In genomic region chr7:139151116-139151515, GRCm38 (mm10) we compare ENCODE assay signal across 8 mouse cellular contexts.
A peak's percentile ranks its signal among the peaks of the same experiment; 100 is the strongest.
DNase-seq lines count a peak whose midpoint lies in the region; ATAC-seq and TF ChIP-seq lines count a peak whose summit lies in the region.

No protein-coding gene starts in this region.

- no peak overlapping the region for H3K4me2 ChIP-seq in liver, postnatal 0 days (ENCODE audit: low read depth, low read length)
- peak overlapping the region; percentile 38 for H3K4me2 ChIP-seq in hindbrain, postnatal 0 days (ENCODE audit: low read depth, low read length)
- peak overlapping the region; percentile 18; the same call in 1 of the 2 replicates for H3K4me2 ChIP-seq in neural tube, embryonic 13.5 days

- no peak overlapping the region for H3K4me3 ChIP-seq in liver, adult 2 months (ENCODE audit: insufficient read depth, low read depth, low read length)
- H3K4me3 ChIP-seq in liver, postnatal 0 days (ENCODE audit: low read depth, low read length): no peak overlapping the region
- no peak overlapping the region for H3K4me3 ChIP-seq in hindbrain, postnatal 0 days (ENCODE audit: low read length)
- H3K4me3 ChIP-seq in neural tube, embryonic 13.5 days: no peak overlapping the region

- no peaks in the 10 kb centered on the region for H3K36me3 ChIP-seq in liver, adult 2 months (ENCODE audit: control insufficient read depth, insufficient read depth, low read length)
- H3K36me3 ChIP-seq in liver, postnatal 0 days (replicated peaks; ENCODE audit: insufficient read depth, low read length): no peaks in the 10 kb centered on the region
- no peaks in the 10 kb centered on the region for H3K36me3 ChIP-seq in hindbrain, postnatal 0 days (ENCODE audit: insufficient read depth, low read length)
- no peaks in the 10 kb centered on the region for H3K36me3 ChIP-seq in neural tube, embryonic 13.5 days

- TF ChIP-seq POLR2A in liver, adult 2 months (IDR thresholded peaks at IDR 0.05; ENCODE audit: extremely low read depth, insufficient read depth, low read length): no peak

- TF ChIP-seq EP300 in liver, postnatal 0 days (IDR thresholded peaks at IDR 0.05; ENCODE audit: low read depth): no peak

- H3K27me3 ChIP-seq in liver, adult 2 months (ENCODE audit: control insufficient read depth, insufficient read depth, low read length): no peaks in the 10 kb centered on the region
- H3K27me3 ChIP-seq in liver, postnatal 0 days (ENCODE audit: insufficient read depth, low read length): no peaks in the 10 kb centered on the region
- H3K27me3 ChIP-seq in hindbrain, postnatal 0 days (ENCODE audit: insufficient read depth, low read length): no peaks in the 10 kb centered on the region
- H3K27me3 ChIP-seq in neural tube, embryonic 13.5 days: no peaks in the 10 kb centered on the region

- DNase-seq in liver, adult 2 months (ENCODE audit: extremely low read depth, low read depth, low spot score): peak; percentile 8
- DNase-seq in liver, postnatal 0 days: no peak
- peak; percentile 61 for DNase-seq in embryo, embryonic 9.5 days (ENCODE audit: extremely low spot score)
- DNase-seq in hindbrain, postnatal 0 days (ENCODE audit: low spot score): peak; percentile 82
- DNase-seq in left cerebral cortex, postnatal 36 days (ENCODE audit: low spot score in 2 of 2): peak; percentile 48 to 49
- no peak for DNase-seq in urinary bladder, adult 18-20 months (ENCODE audit: low spot score in 2 of 2)
- DNase-seq in cerebellum, postnatal 36 days: no peak

- no peaks in the 10 kb centered on the region for H3K79me2 ChIP-seq in liver, adult 2 months (ENCODE audit: control insufficient read depth, insufficient read depth, low read length)

- no peaks in the 10 kb centered on the region; the same call in 1 of the 2 replicates for H3K4me1 ChIP-seq in liver, adult 2 months (ENCODE audit: control insufficient read depth, insufficient read depth, low read length)
- H3K4me1 ChIP-seq in liver, postnatal 0 days (ENCODE audit: insufficient read depth): no peaks in the 10 kb centered on the region
- peaks cover 29% of the 10 kb centered on the region for H3K4me1 ChIP-seq in hindbrain, postnatal 0 days (ENCODE audit: insufficient read depth, low read length)
- peaks cover 46% of the 10 kb centered on the region for H3K4me1 ChIP-seq in neural tube, embryonic 13.5 days (replicated peaks)

- no peak overlapping the region for H3K9ac ChIP-seq in liver, adult 2 months (ENCODE audit: low read depth, low read length)
- H3K9ac ChIP-seq in liver, postnatal 0 days (replicated peaks): no peak overlapping the region
- H3K9ac ChIP-seq in hindbrain, postnatal 0 days (replicated peaks; ENCODE audit: low read length): no peak overlapping the region
- peak overlapping the region; percentile 9; the same call in 1 of the 2 replicates for H3K9ac ChIP-seq in neural tube, embryonic 13.5 days

- no peak for ATAC-seq in liver, postnatal 0 days
- ATAC-seq in hindbrain, postnatal 0 days: peak; percentile 88
- peak; percentile 95 for ATAC-seq in neural tube, embryonic 13.5 days (ENCODE audit: low read depth)

- H3K27ac ChIP-seq in liver, adult 2 months (replicated peaks; ENCODE audit: insufficient read depth, low read depth, low read length): no peak overlapping the region
- no peak overlapping the region for H3K27ac ChIP-seq in liver, postnatal 0 days (ENCODE audit: low read depth)
- H3K27ac ChIP-seq in hindbrain, postnatal 0 days: peak overlapping the region; percentile 41; the same call in 1 of the 2 replicates
- H3K27ac ChIP-seq in neural tube, embryonic 13.5 days (replicated peaks): peak overlapping the region; percentile 62

- H3K9me3 ChIP-seq in liver, postnatal 0 days (ENCODE audit: low read length): no peaks in the 10 kb centered on the region
- no peaks in the 10 kb centered on the region for H3K9me3 ChIP-seq in hindbrain, postnatal 0 days (ENCODE audit: low read length)
- H3K9me3 ChIP-seq in neural tube, embryonic 13.5 days: no peaks in the 10 kb centered on the region

- no peak for TF ChIP-seq CTCF in liver, adult 2 months (IDR thresholded peaks at IDR 0.05; ENCODE audit: low read depth, low read length)
- no peak for TF ChIP-seq CTCF in liver, postnatal 0 days (IDR thresholded peaks at IDR 0.05; ENCODE audit: low read depth)
- TF ChIP-seq CTCF in hindbrain, postnatal 0 days (IDR thresholded peaks at IDR 0.05; ENCODE audit: low read depth): no peak

- intact Hi-C loops in left cerebral cortex, postnatal 36 days (cut with DNase I): loop anchor here (5.0 kb wide), 1 partner anchor 36 kb away; no protein-coding TSS in a partner anchor

- WGBS in liver, adult 2 months: 30% methylated on average over 10 of the region's 10 CpGs
- WGBS in liver, postnatal 0 days (ENCODE audit: insufficient replicate concordance): 26% methylated on average over 10 of the region's 10 CpGs
- WGBS in hindbrain, postnatal 0 days: 27% methylated on average over 10 of the region's 10 CpGs
- 30% methylated on average over 10 of the region's 10 CpGs for WGBS in neural tube, embryonic 13.5 days

Comparison
In these comparisons a context has a peak if more than half of its experiments do, and no peak if none do; other contexts are left out.
1. DNase-seq: peak in liver, adult 2 months (single experiment), embryo, embryonic 9.5 days (single experiment), hindbrain, postnatal 0 days (single experiment) and left cerebral cortex, postnatal 36 days (2 of 2); none in liver, postnatal 0 days (single experiment), urinary bladder, adult 18-20 months (0 of 2) and cerebellum, postnatal 36 days (0 of 2).
2. H3K27ac ChIP-seq: peak in hindbrain, postnatal 0 days (single experiment) and neural tube, embryonic 13.5 days (single experiment); none in liver, adult 2 months (single experiment) and liver, postnatal 0 days (single experiment).